9 mouse cellular contexts compared by ENCODE assay signal in the genomic region with DNA sequence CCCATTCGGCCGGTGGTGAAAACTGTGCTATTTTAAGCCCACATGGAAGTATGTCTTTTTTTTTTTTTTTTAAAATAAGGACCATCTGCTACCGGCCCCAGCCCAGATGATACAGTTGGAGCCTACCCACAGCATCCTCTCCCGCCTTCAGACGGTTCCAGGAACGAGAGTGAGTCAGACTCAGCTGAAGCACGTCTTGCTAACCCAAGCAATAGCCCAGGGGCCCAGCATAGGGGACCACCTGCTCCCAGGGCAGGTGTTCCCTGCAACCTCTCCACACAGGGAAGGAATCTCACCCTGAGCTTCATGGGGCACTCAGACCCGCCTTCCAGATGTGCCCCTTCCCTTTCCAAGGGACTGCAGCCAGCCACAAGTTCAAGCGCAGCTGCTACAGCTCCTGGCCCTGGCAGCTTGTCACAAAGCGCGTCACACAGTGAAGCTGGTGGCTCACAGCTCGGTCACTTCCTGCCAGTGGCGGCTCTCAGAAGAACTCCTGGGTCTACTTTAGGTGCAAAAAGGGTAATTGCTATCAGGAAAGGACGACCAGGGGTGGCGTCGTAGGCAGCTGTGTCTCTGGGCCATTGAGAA.
DNase-seq lines count a peak whose midpoint lies in the region; TF ChIP-seq lines count a peak whose summit lies in the region.
"Had no signal": no experiment of that assay in that cellular context is flagged by ENCODE, and none has a peak within 500 bp of the region (broad histone marks: within the 10 kb centered on the region; RNA-seq: fewer than 3 reads in every experiment).

No protein-coding gene starts in this region.

- DNase-seq in spleen, adult 12 weeks (ENCODE audit: low spot score) = peak; percentile 15
- DNase-seq in spleen, postnatal 4 days (ENCODE audit: low spot score in 2 of 2) = no peak
- DNase-seq in frontal cortex, postnatal 36 days (ENCODE audit: low spot score in 2 of 2) = peak; percentile 72 to 76
- peak; percentile 64 to 70 for DNase-seq in layer of hippocampus, adult 2 months (ENCODE audit: low spot score in 2 of 2)
- peak; percentile 38 to 48 for DNase-seq in lung, postnatal 4 days
- peak; percentile 88 for DNase-seq in thymus, postnatal 0 days (ENCODE audit: low spot score)
- DNase-seq in kidney, adult 11 months = no peak
- no peak for DNase-seq in yolk sac, embryonic 10.5 days (ENCODE audit: low spot score)

- peak overlapping the region; percentile 58; the same call in 1 of the 2 replicates for H3K27ac ChIP-seq in layer of hippocampus, adult 2 months
- H3K27ac ChIP-seq: midbrain, embryonic 12.5 days had no signal

- no peak for TF ChIP-seq CTCF in layer of hippocampus, adult 2 months (conservative IDR thresholded peaks at IDR 0.05)

- no peak overlapping the region for H3K4me3 ChIP-seq in layer of hippocampus, adult 2 months
- H3K4me3 ChIP-seq: midbrain, embryonic 12.5 days had no signal

Comparison
In these comparisons a context has a peak if more than half of its experiments do, and no peak if none do; other contexts are left out.
1. DNase-seq: peak in spleen, adult 12 weeks (single experiment), frontal cortex, postnatal 36 days (2 of 2), layer of hippocampus, adult 2 months (2 of 2), lung, postnatal 4 days (2 of 2) and thymus, postnatal 0 days (single experiment); none in spleen, postnatal 4 days (0 of 2), kidney, adult 11 months (single experiment) and yolk sac, embryonic 10.5 days (single experiment).